Mouse (Mus musculus) heart, postnatal 4 days (tissue): ENCODE measurements around the gene Samd4. TPM values are rescaled to one million over a fixed set of nuclear protein-coding genes. Genes with fewer than 3 reads are reported as not detected.

Source experiments
- DNase-seq: peaks from one replicate; pipeline ENCODE4 v3.0.0; 2021
- microRNA-seq, 2 experiments: library from miRNA; unstranded; fragments of <30 nt; microRNA quantifications; one replicate each; pipeline ENCODE4 v1.2.0; 2021 to 2022
- total RNA-seq, 2 experiments: library from RNA; stranded (reverse); gene quantifications; 2 replicates each; pipeline ENCODE4 v1.2.3; 2021

The Samd4 gene
- total RNA-seq, 2 experiments from 2014 or later = 76.5 to 84.4 TPM

- DNase-seq = no peak
Observed at GRCm38 (mm10) chr14:47111341-47111740, 228.7 kb downstream of the Samd4 start.

- no peak for DNase-seq
Observed at GRCm38 (mm10) chr14:47115154-47115553, 232.5 kb downstream of the Samd4 start.

GRCm38 (mm10) chr14:47116062-47116762, 233.6 kb downstream of the Samd4 start:
- DNase-seq = no peak

- DNase-seq = peak; percentile 23
Observed at GRCm38 (mm10) chr14:47117522-47117921, 234.9 kb downstream of the Samd4 start.

GRCm38 (mm10) chr14:47127987-47128386, 245.3 kb downstream of the Samd4 start:
- DNase-seq = no peak

GRCm38 (mm10) chr14:47133948-47134347, 251.3 kb downstream of the Samd4 start:
- DNase-seq = no peak

- no peak for DNase-seq
Observed at GRCm38 (mm10) chr14:47136637-47137036, 254.0 kb downstream of the Samd4 start.

GRCm38 (mm10) chr14:47138853-47139252, 256.2 kb downstream of the Samd4 start:
- no peak for DNase-seq

GRCm38 (mm10) chr14:47144326-47144725, 261.7 kb downstream of the Samd4 start:
- no peak for DNase-seq

GRCm38 (mm10) chr14:47151306-47151705, 268.7 kb downstream of the Samd4 start:
- no peak for DNase-seq

- no peak for DNase-seq
Observed at GRCm38 (mm10) chr14:47154303-47154702, 271.6 kb downstream of the Samd4 start.

Small RNA genes lying within 50 kb of the gene (microRNA-seq; reads per million reads assigned to microRNA genes)
- gene Mir378c = 49.8 to 54.6 reads per million in 2 experiments

Other genes starting within 250 kb of the Samd4 start
- 10 to 100 TPM; 25.0 to 30.7 TPM for gene Cdkn3, start 122.3 kb upstream of the Samd4 start, total RNA-seq
- 10 to 100 TPM; 78.8 to 81.1 TPM for gene Cnih1, start 94.4 kb upstream of the Samd4 start, total RNA-seq
- 10 to 100 TPM; 53.6 to 54.1 TPM for gene Gmfb, start 60.6 kb upstream of the Samd4 start, total RNA-seq
- 10 to 100 TPM; 26.4 to 26.8 TPM for gene Cgrrf1, start 50.7 kb upstream of the Samd4 start, total RNA-seq